21 mouse cellular contexts compared by ENCODE assay signal in the genomic region with DNA sequence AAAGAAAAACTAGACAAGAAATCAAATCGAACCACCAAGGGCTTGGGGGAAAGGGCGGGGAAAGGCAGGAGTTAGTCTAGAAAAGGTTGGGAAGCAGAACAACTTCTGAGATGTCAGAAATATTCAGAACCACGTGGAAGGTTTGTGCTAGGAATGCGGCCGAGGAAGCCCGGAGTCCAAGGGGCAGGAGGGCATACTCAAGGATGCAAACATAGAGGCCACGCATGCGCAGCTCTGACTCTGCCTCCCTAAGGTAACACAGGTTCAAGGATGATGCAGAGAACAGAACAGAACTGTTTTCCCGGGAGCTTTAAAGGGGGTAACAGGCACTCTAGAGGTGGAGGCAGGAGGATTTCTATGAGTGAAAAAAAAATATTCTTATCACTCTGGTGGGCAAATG. TPM values are rescaled to one million over a fixed set of nuclear protein-coding genes. Genes with fewer than 3 reads are reported as not detected.
DNase-seq lines count a peak whose midpoint lies in the region; ATAC-seq and TF ChIP-seq lines count a peak whose summit lies in the region.
"Had no signal": no experiment of that assay in that cellular context is flagged by ENCODE, and none has a peak within 500 bp of the region (broad histone marks: within the 10 kb centered on the region; RNA-seq: fewer than 3 reads in every experiment).

No protein-coding gene starts in this region.

- no peak overlapping the region for H3K4me3 ChIP-seq in kidney, embryonic 15.5 days (replicated peaks)
- H3K4me3 ChIP-seq in ES-Bruce4 (ENCODE audit: low read depth, low read length) = no peak overlapping the region
- H3K4me3 ChIP-seq: forebrain, embryonic 12.5 days; limb, embryonic 15.5 days; liver, embryonic 15.5 days; midbrain, embryonic 10.5 days; neural tube, embryonic 12.5 days had no signal

- TF ChIP-seq EP300 in ES-Bruce4 (IDR thresholded peaks at IDR 0.05; ENCODE audit: insufficient read depth, low read depth, low read length) = no peak

- H3K4me1 ChIP-seq in kidney, embryonic 15.5 days = no peaks in the 10 kb centered on the region
- peaks cover 15% of the 10 kb centered on the region for H3K4me1 ChIP-seq in ES-Bruce4 (ENCODE audit: control insufficient read depth, insufficient read depth, low read length)
- H3K4me1 ChIP-seq: forebrain, embryonic 12.5 days; limb, embryonic 15.5 days; midbrain, embryonic 10.5 days; neural tube, embryonic 12.5 days had no signal

- no peak for TF ChIP-seq POLR2A in ES-Bruce4 (IDR thresholded peaks at IDR 0.05; ENCODE audit: insufficient read depth, low read length)

- H3K4me2 ChIP-seq in kidney, embryonic 15.5 days = no peak overlapping the region
- H3K4me2 ChIP-seq: forebrain, embryonic 12.5 days; limb, embryonic 15.5 days; liver, embryonic 15.5 days; neural tube, embryonic 12.5 days had no signal

- no peak for ATAC-seq in kidney, embryonic 15.5 days (replicated peaks; ENCODE audit: low FRiP score)
- no peak for ATAC-seq in monocyte, adult 5-6 weeks (replicated peaks; ENCODE audit: insufficient number of reproducible peaks, low FRiP score, low TSS enrichment, poor library complexity, severe bottlenecking)

- H3K36me3 ChIP-seq in kidney, embryonic 15.5 days = no peaks in the 10 kb centered on the region
- H3K36me3 ChIP-seq in ES-Bruce4 (ENCODE audit: control insufficient read depth, insufficient read depth, low read length, poor library complexity, severe bottlenecking) = no peaks in the 10 kb centered on the region
- H3K36me3 ChIP-seq: forebrain, embryonic 12.5 days; limb, embryonic 15.5 days; liver, embryonic 15.5 days; midbrain, embryonic 10.5 days; neural tube, embryonic 12.5 days had no signal

- H3K27me3 ChIP-seq in kidney, embryonic 15.5 days = no peaks in the 10 kb centered on the region
- no peaks in the 10 kb centered on the region for H3K27me3 ChIP-seq in ES-Bruce4 (ENCODE audit: control insufficient read depth, insufficient read depth, low read length, poor library complexity, severe bottlenecking)
- H3K27me3 ChIP-seq: forebrain, embryonic 12.5 days; limb, embryonic 15.5 days; liver, embryonic 15.5 days; neural tube, embryonic 12.5 days had no signal

- no peak overlapping the region for H3K27ac ChIP-seq in kidney, embryonic 15.5 days
- peak overlapping the region; percentile 75 for H3K27ac ChIP-seq in ES-Bruce4 (ENCODE audit: insufficient read depth, low read length)
- H3K27ac ChIP-seq: forebrain, embryonic 12.5 days; limb, embryonic 15.5 days; liver, embryonic 15.5 days; macrophage; midbrain, embryonic 10.5 days; neural tube, embryonic 12.5 days; stomach, postnatal 0 days had no signal

- no peak overlapping the region for H3K9ac ChIP-seq in kidney, embryonic 15.5 days
- peak overlapping the region; percentile 38 for H3K9ac ChIP-seq in ES-Bruce4 (ENCODE audit: low read depth, poor library complexity, severe bottlenecking)
- H3K9ac ChIP-seq: forebrain, embryonic 12.5 days; limb, embryonic 15.5 days; liver, embryonic 15.5 days; neural tube, embryonic 12.5 days had no signal

- peak; percentile 85 for DNase-seq in kidney, adult 11 months
- DNase-seq in kidney, adult 9 months = peak; percentile 85
- DNase-seq in testis, postnatal 10 days (ENCODE audit: low spot score) = peak; percentile 59
- DNase-seq in left cerebral cortex, postnatal 14 days (ENCODE audit: low spot score in 2 of 2) = no peak
- DNase-seq: adrenal gland, adult 8-10 months; cerebellum, adult 9-10 months; gastrocnemius, postnatal 36 days; layer of hippocampus, postnatal 36 days; right cerebral cortex, adult 18-20 months; thymus, postnatal 14 days had no signal

- TF ChIP-seq CTCF in ES-Bruce4 (IDR thresholded peaks at IDR 0.05; ENCODE audit: low read depth, low read length) = no peak

- 67% methylated on average over 9 of the region's 9 CpGs for WGBS in kidney, embryonic 15.5 days

- intact Hi-C loops in left cerebral cortex, postnatal 14 days (cut with DNase I) = no loop called here

- H3K9me3 ChIP-seq in kidney, embryonic 15.5 days (replicated peaks) = no peaks in the 10 kb centered on the region
- H3K9me3 ChIP-seq in ES-Bruce4 (replicated peaks; ENCODE audit: control insufficient read depth, insufficient read depth, low read length, poor library complexity, severe bottlenecking) = no peaks in the 10 kb centered on the region
- H3K9me3 ChIP-seq: forebrain, embryonic 12.5 days; limb, embryonic 15.5 days; liver, embryonic 15.5 days; midbrain, embryonic 10.5 days; neural tube, embryonic 12.5 days had no signal

RNA-seq across cellular contexts. Expression of a gene that starts 5.8 kb away (rescaled TPM):
- polyA plus RNA-seq in kidney, embryonic 15.5 days (2015; fragmentation: Nextera tagmentation; extraction: Ambion mirVana) = 65.1 and 66.9 TPM in 2 replicates
- 162 TPM in 2 replicates for polyA plus RNA-seq in ES-Bruce4 (2011; ENCODE audit: insufficient read depth, insufficient read length, low read depth, missing spikeins)
- 100 to 1,000 TPM; 135 to 140 TPM for total RNA-seq in left cerebral cortex, postnatal 14 days (2021)
- 102 to 173 TPM (median 158 TPM) in 3 replicates for total RNA-seq in monocyte, adult 5-6 weeks (2017)

RNA-seq across cellular contexts. Expression of a gene that starts 51.3 kb away (rescaled TPM):
- polyA plus RNA-seq in kidney, embryonic 15.5 days (2015; fragmentation: Nextera tagmentation; extraction: Ambion mirVana) = 16.4 and 19.8 TPM in 2 replicates
- polyA plus RNA-seq in ES-Bruce4 (2011; ENCODE audit: insufficient read depth, insufficient read length, low read depth, missing spikeins) = 0.93 and 1.0 TPM in 2 replicates
- under 1 TPM; 0.11 to 0.25 TPM for total RNA-seq in left cerebral cortex, postnatal 14 days (2021)
- total RNA-seq in monocyte, adult 5-6 weeks (2017) = not detected in 3 replicates
- total RNA-seq: common myeloid progenitor, adult 5-6 weeks had no signal
- polyA plus RNA-seq: macrophage had no signal

Comparison
In these comparisons a context has a peak if more than half of its experiments do, and no peak if none do; other contexts are left out.
1. DNase-seq: peak in kidney, adult 11 months (single experiment), kidney, adult 9 months (single experiment) and testis, postnatal 10 days (single experiment); none in left cerebral cortex, postnatal 14 days (0 of 2).